Mouse (Mus musculus) embryonic fibroblast, embryonic 13.5 days (primary cell): ENCODE measurements around the gene Olfml2a. TPM values are rescaled to one million over a fixed set of nuclear protein-coding genes. Genes with fewer than 3 reads are reported as not detected.

Experiments
- H3K27ac ChIP-seq: 2 replicates; pipeline ENCODE4 v1.5.1; 2012; ENCODE audit warnings: low read length, control low read depth, inconsistent platforms; ENCODE audit not compliant: insufficient read depth
- H3K4me1 ChIP-seq: 2 replicates; pipeline ENCODE4 v1.6.1; 2011; ENCODE audit warnings: low read length; ENCODE audit not compliant: control insufficient read depth, insufficient read depth
- H3K4me3 ChIP-seq: 2 replicates; pipeline ENCODE4 v1.5.1; 2011; ENCODE audit warnings: mild to moderate bottlenecking, control low read depth, low read length; ENCODE audit not compliant: insufficient read depth
- CTCF ChIP-seq: IDR thresholded peaks from 2 replicates; pipeline ENCODE4 v1.5.1; 2011; ENCODE audit warnings: mild to moderate bottlenecking, control low read depth, low read length, moderate library complexity, borderline replicate concordance; ENCODE audit not compliant: insufficient read depth
- POLR2A ChIP-seq: IDR thresholded peaks from 2 replicates; pipeline ENCODE4 v1.6.1; 2011; ENCODE audit warnings: low read depth, mild to moderate bottlenecking, control low read depth, low read length, moderate library complexity
- polyA plus RNA-seq: library from polyadenylated mRNA; stranded (reverse); fragments of >200 nt; gene quantifications from 2 replicates; pipeline ENCODE4 v1.2.4, GENCODE M21; 2011; ENCODE audit warnings: low read depth; ENCODE audit not compliant: missing spikeins, insufficient read length

The Olfml2a gene
- polyA plus RNA-seq, 1 experiment: 4.3 TPM

- TF ChIP-seq CTCF (no peak), POLR2A (no peak; the same call in 1 of the 2 replicates)
- H3K4me1 ChIP-seq: peaks cover 4% of the 10 kb centered on the region; the same call in 1 of the 2 replicates
Observed at GRCm38 (mm10) chr2:38999910-39000586, 68.3 kb downstream of the Olfml2a start.

GRCm38 (mm10) chr2:39000587-39000919, 68.8 kb downstream of the Olfml2a start:
- Histone ChIP-seq H3K4me3 (no peak overlapping the region), H3K4me1 (peaks cover 4% of the 10 kb centered on the region; the same call in 1 of the 2 replicates), H3K27ac (no peak overlapping the region)
- TF ChIP-seq CTCF: no peak
- no peak; the same call in 1 of the 2 replicates for TF ChIP-seq POLR2A

More at GRCm38 (mm10) chr2:38999910-39000586, 68.3 kb downstream of the Olfml2a start:
- Histone ChIP-seq H3K4me3 (no peak overlapping the region), H3K27ac (no peak overlapping the region)

GRCm38 (mm10) chr2:39001866-39002265, 70.1 kb downstream of the Olfml2a start:
- Histone ChIP-seq H3K4me1 (peaks cover 7% of the 10 kb centered on the region; the same call in 1 of the 2 replicates), H3K4me3 (peak overlapping the region; percentile 1; the same call in 1 of the 2 replicates), H3K27ac (no peak overlapping the region)
- TF ChIP-seq CTCF (no peak), POLR2A (no peak)

GRCm38 (mm10) chr2:39003106-39003505, 71.3 kb downstream of the Olfml2a start:
- H3K4me1 ChIP-seq: peaks cover 7% of the 10 kb centered on the region; the same call in 1 of the 2 replicates
- TF ChIP-seq CTCF: no peak
- TF ChIP-seq POLR2A: no peak

GRCm38 (mm10) chr2:39003512-39003911, 71.7 kb downstream of the Olfml2a start:
- TF ChIP-seq CTCF (no peak), POLR2A (no peak)
- Histone ChIP-seq H3K4me1 (peaks cover 7% of the 10 kb centered on the region; the same call in 1 of the 2 replicates), H3K27ac (no peak overlapping the region), H3K4me3 (peak overlapping the region; percentile 63)

More at GRCm38 (mm10) chr2:39003106-39003505, 71.3 kb downstream of the Olfml2a start:
- Histone ChIP-seq H3K4me3 (peak overlapping the region; percentile 63), H3K27ac (no peak overlapping the region)

- TF ChIP-seq POLR2A: 0 out of 2 replicates have a peak, but pooled peaks have one; percentile 23
- TF ChIP-seq CTCF: no peak
- Histone ChIP-seq H3K4me3 (peak overlapping the region; percentile 63), H3K27ac (no peak overlapping the region; the same call in 1 of the 2 replicates), H3K4me1 (peaks cover 7% of the 10 kb centered on the region; the same call in 1 of the 2 replicates)
Observed at GRCm38 (mm10) chr2:39004372-39004771, 72.6 kb downstream of the Olfml2a start.

GRCm38 (mm10) chr2:39004880-39005435, 73.2 kb downstream of the Olfml2a start, which contains the start of gene Arpc5l:
Gene Arpc5l (plus strand): TSS chr2:39005348.
- TF ChIP-seq POLR2A: peak; percentile 94
- no peak for TF ChIP-seq CTCF
- H3K27ac ChIP-seq: peak within 1 kb of the TSS; percentile 50
- H3K4me3 ChIP-seq: peak within 1 kb of the TSS; percentile 99
- peaks cover 11% of the 10 kb centered on the region for H3K4me1 ChIP-seq

GRCm38 (mm10) chr2:39005574-39006079, 73.8 kb downstream of the Olfml2a start, which contains the start of gene Rpl35:
Gene Rpl35 (minus strand): TSS chr2:39005624.
- H3K4me3 ChIP-seq: peak within 1 kb of the TSS; percentile 99

GRCm38 (mm10) chr2:39006149-39006730, 74.5 kb downstream of the Olfml2a start:
- TF ChIP-seq CTCF: no peak
- TF ChIP-seq POLR2A: no peak
- Histone ChIP-seq H3K4me3 (peak overlapping the region; percentile 99), H3K4me1 (peaks cover 16% of the 10 kb centered on the region), H3K27ac (no peak overlapping the region)

More at GRCm38 (mm10) chr2:39005574-39006079, 73.8 kb downstream of the Olfml2a start, which contains the start of gene Rpl35:
- peaks cover 12% of the 10 kb centered on the region for H3K4me1 ChIP-seq
- peak within 1 kb of the TSS; percentile 50 for H3K27ac ChIP-seq
- TF ChIP-seq CTCF: no peak
- no peak for TF ChIP-seq POLR2A
